Mouse (Mus musculus): ENCODE data around the gene Ptprs. TPM values are rescaled to one million over a fixed set of nuclear protein-coding genes. Genes with fewer than 3 reads are reported as not detected.

Ptprs gene
- polyA plus RNA-seq (2014; fragmentation: Illumina TruSeq; extraction: RNeasy Lipid Tissue Mini Kit (QIAGEN cat#74804); ENCODE audit: low read depth, low replicate concordance): 0.08 TPM

GRCm38 (mm10) chr17:56476402-56476752 is at the start of gene Ptprs:
Gene Ptprs, minus strand, starts transcription at chr17:56476483.

GRCm38 (mm10) chr17:56512310-56512709 is 36.0 kb upstream of the Ptprs start, which contains the start of gene Znrf4:
Gene Znrf4, minus strand, starts transcription at chr17:56512431.

Other genes with a start within 250 kb of the Ptprs start
- 2.0 TPM for gene Fem1a, start 219.7 kb downstream of the Ptprs start, polyA plus RNA-seq (2014; fragmentation: Illumina TruSeq; extraction: RNeasy Lipid Tissue Mini Kit (QIAGEN cat#74804); ENCODE audit: low read depth, low replicate concordance)
- gene Ticam1, start 199.7 kb downstream of the Ptprs start, polyA plus RNA-seq (2014; fragmentation: Illumina TruSeq; extraction: RNeasy Lipid Tissue Mini Kit (QIAGEN cat#74804); ENCODE audit: low read depth, low replicate concordance): 0.61 TPM
- gene Plin3, start 183.6 kb downstream of the Ptprs start, polyA plus RNA-seq (2014; fragmentation: Illumina TruSeq; extraction: RNeasy Lipid Tissue Mini Kit (QIAGEN cat#74804); ENCODE audit: low read depth, low replicate concordance): 6.8 TPM
- gene Arrdc5, start 176.2 kb downstream of the Ptprs start, polyA plus RNA-seq (2014; fragmentation: Illumina TruSeq; extraction: RNeasy Lipid Tissue Mini Kit (QIAGEN cat#74804); ENCODE audit: low read depth, low replicate concordance): not detected
- gene Uhrf1, start 173.2 kb downstream of the Ptprs start, polyA plus RNA-seq (2014; fragmentation: Illumina TruSeq; extraction: RNeasy Lipid Tissue Mini Kit (QIAGEN cat#74804); ENCODE audit: low read depth, low replicate concordance): not detected
- 0.64 TPM for gene Kdm4b, start 150.4 kb downstream of the Ptprs start, polyA plus RNA-seq (2014; fragmentation: Illumina TruSeq; extraction: RNeasy Lipid Tissue Mini Kit (QIAGEN cat#74804); ENCODE audit: low read depth, low replicate concordance)
- not detected for gene Znrf4, start 35.9 kb upstream of the Ptprs start, polyA plus RNA-seq (2014; fragmentation: Illumina TruSeq; extraction: RNeasy Lipid Tissue Mini Kit (QIAGEN cat#74804); ENCODE audit: low read depth, low replicate concordance)
- not detected for gene Gm20219, start 77.9 kb upstream of the Ptprs start, polyA plus RNA-seq (2014; fragmentation: Illumina TruSeq; extraction: RNeasy Lipid Tissue Mini Kit (QIAGEN cat#74804); ENCODE audit: low read depth, low replicate concordance)
- 22.4 TPM for gene Safb2, start 108.1 kb upstream of the Ptprs start, polyA plus RNA-seq (2014; fragmentation: Illumina TruSeq; extraction: RNeasy Lipid Tissue Mini Kit (QIAGEN cat#74804); ENCODE audit: low read depth, low replicate concordance)
- gene Safb, start 108.3 kb upstream of the Ptprs start, polyA plus RNA-seq (2014; fragmentation: Illumina TruSeq; extraction: RNeasy Lipid Tissue Mini Kit (QIAGEN cat#74804); ENCODE audit: low read depth, low replicate concordance): 7.8 TPM
- 30.1 TPM for gene 2410015M20Rik, start 133.3 kb upstream of the Ptprs start, polyA plus RNA-seq (2014; fragmentation: Illumina TruSeq; extraction: RNeasy Lipid Tissue Mini Kit (QIAGEN cat#74804); ENCODE audit: low read depth, low replicate concordance)
- gene Rpl36, start 136.9 kb upstream of the Ptprs start, polyA plus RNA-seq (2014; fragmentation: Illumina TruSeq; extraction: RNeasy Lipid Tissue Mini Kit (QIAGEN cat#74804); ENCODE audit: low read depth, low replicate concordance): not detected
- gene Lonp1, start 150.4 kb upstream of the Ptprs start, polyA plus RNA-seq (2014; fragmentation: Illumina TruSeq; extraction: RNeasy Lipid Tissue Mini Kit (QIAGEN cat#74804); ENCODE audit: low read depth, low replicate concordance): 10.4 TPM
- gene Catsperd, start 151.7 kb upstream of the Ptprs start, polyA plus RNA-seq (2014; fragmentation: Illumina TruSeq; extraction: RNeasy Lipid Tissue Mini Kit (QIAGEN cat#74804); ENCODE audit: low read depth, low replicate concordance): 0.53 TPM
- gene Ranbp3, start 196.8 kb upstream of the Ptprs start, polyA plus RNA-seq (2014; fragmentation: Illumina TruSeq; extraction: RNeasy Lipid Tissue Mini Kit (QIAGEN cat#74804); ENCODE audit: low read depth, low replicate concordance): 1.4 TPM
- not detected for gene Ndufa11, start 241.3 kb upstream of the Ptprs start, polyA plus RNA-seq (2014; fragmentation: Illumina TruSeq; extraction: RNeasy Lipid Tissue Mini Kit (QIAGEN cat#74804); ENCODE audit: low read depth, low replicate concordance)
- gene Vmac, start 241.5 kb upstream of the Ptprs start, polyA plus RNA-seq (2014; fragmentation: Illumina TruSeq; extraction: RNeasy Lipid Tissue Mini Kit (QIAGEN cat#74804); ENCODE audit: low read depth, low replicate concordance): 6.5 TPM

All from liver, adult 10 weeks (tissue).